Mouse (Mus musculus) heart, adult 11 months (tissue): ENCODE measurements at regions not wholly inside any gene's neighbourhood (a gene's known extent, or its start where the extent isn't known, plus 50 kb on each side); places are given as distances from the start of the nearest gene placed in this dataset.
A peak's percentile ranks its signal among the peaks of the same experiment; 100 is the strongest.

Source experiments
- DNase-seq: peaks from one replicate; pipeline ENCODE4 v3.0.0; 2022

DNA sequence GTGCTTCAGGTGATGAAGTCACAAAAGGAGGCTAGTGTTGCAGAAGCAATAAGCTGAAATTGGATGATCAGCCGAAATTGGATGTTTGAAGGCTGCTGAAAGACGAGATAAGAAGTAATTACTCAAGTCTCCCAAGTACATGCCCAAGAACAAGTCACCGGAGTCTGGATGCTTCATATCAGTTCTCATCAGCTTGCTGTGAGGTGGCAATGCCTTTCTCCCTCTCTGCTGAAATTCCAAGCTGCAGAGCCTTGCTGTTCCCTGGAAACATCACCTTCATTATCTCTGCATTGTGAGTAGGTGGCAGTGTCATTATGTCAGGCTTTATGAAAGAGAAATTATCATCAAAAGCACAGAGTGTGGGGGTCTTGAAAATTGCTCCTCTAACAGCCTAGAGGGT, 215.3 kb downstream of the Htr1b start:
- DNase-seq: peak; percentile 67

DNA sequence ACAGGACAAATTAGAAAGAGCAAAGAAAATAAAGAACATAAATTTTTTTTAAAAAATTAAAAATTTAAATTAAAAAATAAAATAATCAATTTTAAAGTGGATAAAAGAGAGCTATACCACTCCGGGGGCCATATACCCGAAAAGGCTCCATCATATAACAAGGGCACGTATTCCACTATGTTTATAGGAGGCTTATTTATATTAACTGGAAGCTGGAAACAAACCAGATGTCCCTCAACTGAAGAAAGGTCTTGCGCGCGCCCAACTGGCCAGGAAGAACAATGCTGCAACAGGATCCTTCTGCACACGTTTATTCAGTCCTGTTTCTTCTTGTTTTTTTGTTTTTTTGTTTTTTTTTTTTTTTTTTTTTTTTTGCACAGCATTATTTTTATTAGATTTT, 233.6 kb downstream of the Htr1b start:
- DNase-seq: no peak
